Mouse (Mus musculus) heart, adult 2 months (tissue): ENCODE measurements at regions not wholly inside any gene's neighbourhood (a gene's known extent, or its start where the extent isn't known, plus 50 kb on each side); places are given as distances from the start of the nearest gene placed in this dataset.

ENCODE experiments used
- CTCF ChIP-seq: fragments of 200-600 bp; IDR thresholded peaks from 2 replicates; pipeline ENCODE4 v1.8.1; 2022; ENCODE audit warnings: antibody characterized with exemption, mild to moderate bottlenecking, moderate library complexity
- EP300 ChIP-seq: fragments of 200-500 bp; IDR thresholded peaks from 2 replicates; pipeline ENCODE4 v1.6.1; 2011; ENCODE audit warnings: low read depth, low read length, control low read depth; ENCODE audit not compliant: insufficient read depth
- POLR2A ChIP-seq: fragments of 200-500 bp; IDR thresholded peaks from 2 replicates; pipeline ENCODE4 v1.6.1; 2011; ENCODE audit warnings: mild to moderate bottlenecking, low read depth, low read length, control low read depth; ENCODE audit not compliant: insufficient read depth

- TF ChIP-seq POLR2A (no peak), CTCF (no peak), EP300 (no peak)
Measured at GRCm38 (mm10) chr6:94999002-94999401, 118.0 kb upstream of the Kbtbd8 start.
